Mouse (Mus musculus): ENCODE data around the gene Phactr2. TPM values are rescaled to one million over a fixed set of nuclear protein-coding genes. Genes with fewer than 3 reads are reported as not detected.

Phactr2 gene
- total RNA-seq, 2 experiments from 2014 or later = 21.3 to 25.7 TPM

- intact Hi-C loops (cut with DNase I; ENCODE audit: low total_unique reads) = no loop called here
- DNase-seq = no peak
These were observed 173.6 kb downstream of the Phactr2 start for GRCm38 (mm10) chr10:13300601-13301000.

GRCm38 (mm10) chr10:13300196-13300595 is 174.0 kb downstream of the Phactr2 start:
- intact Hi-C loops (cut with DNase I; ENCODE audit: low total_unique reads) = no loop called here
- DNase-seq = no peak

GRCm38 (mm10) chr10:13294886-13295285 is 179.3 kb downstream of the Phactr2 start:
- intact Hi-C loops (cut with DNase I; ENCODE audit: low total_unique reads) = no loop called here
- DNase-seq = no peak

- no peak for DNase-seq
- intact Hi-C loops (cut with DNase I; ENCODE audit: low total_unique reads) = no loop called here
These were observed 182.2 kb downstream of the Phactr2 start for GRCm38 (mm10) chr10:13292026-13292425.

- no peak for DNase-seq
- intact Hi-C loops (cut with DNase I; ENCODE audit: low total_unique reads) = no loop called here
These were observed 184.8 kb downstream of the Phactr2 start for GRCm38 (mm10) chr10:13289252-13289961.

DNA sequence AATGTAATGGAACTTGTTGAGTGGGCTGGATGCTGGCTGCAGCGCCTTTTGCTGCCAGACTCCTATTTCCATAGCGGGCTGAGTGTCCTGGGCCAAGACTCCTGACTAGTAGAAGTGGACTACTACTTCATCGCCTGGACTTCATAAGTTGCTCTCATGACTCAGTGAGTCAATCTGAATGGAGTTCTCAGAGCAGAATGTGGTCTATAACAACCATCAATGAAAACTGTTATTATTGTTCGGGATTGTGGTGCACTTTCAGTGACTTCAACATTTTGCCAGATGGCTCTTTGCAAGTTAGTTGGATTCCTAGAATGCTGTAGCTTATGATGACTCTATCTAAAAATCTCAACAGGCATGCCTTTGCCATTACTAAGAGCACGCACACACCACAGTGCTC is 185.9 kb downstream of the Phactr2 start:
- intact Hi-C loops (cut with DNase I; ENCODE audit: low total_unique reads) = no loop called here
- no peak for DNase-seq

DNA sequence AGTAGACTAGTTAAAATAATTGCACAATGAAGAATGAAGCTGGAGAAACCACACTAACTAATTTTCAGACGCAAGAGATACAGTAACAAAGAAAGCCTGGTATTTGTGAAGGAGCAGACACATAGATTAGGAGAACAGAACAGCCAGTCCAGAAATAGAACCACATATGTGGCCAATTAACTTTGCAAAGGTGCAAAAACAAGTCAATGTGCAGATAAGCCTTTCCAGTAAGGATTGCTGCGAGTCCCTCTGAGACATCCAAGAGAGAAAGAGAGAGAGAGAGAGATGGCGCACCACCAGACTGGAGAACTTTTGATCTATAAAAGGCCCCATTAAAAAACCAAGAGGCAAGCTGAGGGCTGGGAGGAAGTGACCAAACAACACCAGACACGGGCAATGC is 190.8 kb downstream of the Phactr2 start:
- no peak for DNase-seq
- intact Hi-C loops (cut with DNase I; ENCODE audit: low total_unique reads) = no loop called here

DNA sequence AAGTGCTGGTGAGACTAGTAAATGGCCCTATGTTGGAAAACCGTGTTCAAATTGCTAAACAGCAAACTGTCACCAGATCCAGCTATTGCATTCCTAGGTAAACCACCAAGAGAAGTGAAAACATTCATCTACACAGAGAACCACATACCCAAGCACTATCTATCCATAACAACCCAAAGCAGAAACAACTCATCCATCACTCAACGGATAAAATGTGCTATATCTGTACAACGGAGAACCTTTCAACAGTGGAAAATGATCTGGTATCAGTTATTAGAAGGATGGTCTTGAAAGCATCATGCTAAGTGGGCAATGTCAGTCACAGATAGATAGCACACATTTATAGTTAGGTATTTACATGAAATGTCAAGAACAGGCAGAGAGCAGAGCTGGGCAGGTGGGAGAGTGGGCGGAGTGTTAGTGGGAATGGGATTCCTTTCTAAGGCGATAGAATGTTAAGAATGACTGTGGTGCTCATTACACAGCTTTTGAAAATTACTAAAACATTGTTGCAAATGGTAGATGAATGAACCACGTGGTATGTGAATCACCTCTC is 193.8 kb downstream of the Phactr2 start:
- DNase-seq = no peak
- intact Hi-C loops (cut with DNase I; ENCODE audit: low total_unique reads) = no loop called here

- intact Hi-C loops (cut with DNase I; ENCODE audit: low total_unique reads) = no loop called here
These were observed 197.9 kb downstream of the Phactr2 start for GRCm38 (mm10) chr10:13276298-13276697.

DNA sequence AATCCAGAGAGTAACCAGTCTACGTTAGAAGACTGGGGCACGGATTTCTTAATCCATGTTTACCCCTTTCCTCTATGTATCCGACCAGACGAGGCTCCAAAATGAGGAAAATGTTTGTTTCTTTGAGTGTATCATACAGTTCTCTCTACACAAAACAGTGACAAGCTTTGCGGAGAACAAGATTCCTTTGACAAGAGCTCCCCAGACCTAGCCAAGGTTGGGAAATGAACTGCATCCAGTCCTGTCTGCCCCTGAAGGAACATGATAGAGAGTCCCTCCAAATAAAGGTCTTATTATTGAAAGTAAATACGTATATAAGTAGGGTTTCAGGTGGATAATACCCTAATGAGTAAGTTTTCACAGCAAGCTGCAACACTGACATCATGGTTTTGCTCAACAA is 199.1 kb downstream of the Phactr2 start:
- DNase-seq = no peak
- intact Hi-C loops (cut with DNase I; ENCODE audit: low total_unique reads) = no loop called here

More at GRCm38 (mm10) chr10:13276298-13276697, 197.9 kb downstream of the Phactr2 start:
- DNase-seq = no peak

DNA sequence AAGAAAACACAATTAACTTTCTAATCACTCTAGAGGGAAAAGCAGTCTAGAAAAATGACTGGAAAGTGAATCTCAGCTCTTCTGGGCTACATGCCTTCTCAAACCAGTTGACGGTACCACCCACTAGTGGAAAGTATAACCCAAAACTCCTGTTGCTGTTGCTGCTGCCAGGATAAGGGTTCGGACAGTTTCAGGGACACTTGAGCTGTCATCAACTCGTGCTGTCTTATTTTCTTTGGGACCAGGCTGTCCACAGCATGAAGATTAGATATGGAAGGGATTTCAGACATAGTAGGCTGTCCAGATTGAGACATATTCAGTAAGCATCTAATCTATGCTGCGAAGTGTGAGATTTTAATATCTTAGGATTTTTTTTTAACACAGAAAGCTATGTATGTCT is 199.5 kb downstream of the Phactr2 start:
- intact Hi-C loops (cut with DNase I; ENCODE audit: low total_unique reads) = no loop called here
- DNase-seq = no peak

GRCm38 (mm10) chr10:13273756-13274155 is 200.5 kb downstream of the Phactr2 start:
- intact Hi-C loops (cut with DNase I; ENCODE audit: low total_unique reads) = no loop called here
- DNase-seq = no peak

DNA sequence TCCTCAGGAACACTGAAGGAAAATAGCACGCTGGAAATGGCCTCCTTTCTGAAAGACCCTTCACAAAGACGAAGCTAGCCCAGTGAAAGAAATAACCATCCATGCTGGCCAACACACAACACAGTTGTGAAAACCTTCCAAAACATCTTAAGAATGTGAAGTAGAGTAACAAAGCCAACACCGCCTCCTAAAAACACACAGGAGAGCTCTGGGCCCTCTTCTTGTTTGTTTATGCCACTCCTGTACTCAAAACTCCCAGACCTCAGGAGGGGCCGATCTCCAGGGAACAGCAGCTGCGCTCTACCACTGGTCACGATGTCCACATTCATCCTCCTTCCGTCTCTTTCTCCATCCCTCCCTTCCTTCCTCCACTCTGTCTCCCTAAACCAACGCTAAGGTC is 202.5 kb downstream of the Phactr2 start:
- intact Hi-C loops (cut with DNase I; ENCODE audit: low total_unique reads) = no loop called here
- DNase-seq = no peak

GRCm38 (mm10) chr10:13271099-13271498 is 203.1 kb downstream of the Phactr2 start:
- no peak for DNase-seq
- intact Hi-C loops (cut with DNase I; ENCODE audit: low total_unique reads) = no loop called here

GRCm38 (mm10) chr10:13270270-13270669 is 203.9 kb downstream of the Phactr2 start:
- intact Hi-C loops (cut with DNase I; ENCODE audit: low total_unique reads) = no loop called here
- DNase-seq = no peak

DNA sequence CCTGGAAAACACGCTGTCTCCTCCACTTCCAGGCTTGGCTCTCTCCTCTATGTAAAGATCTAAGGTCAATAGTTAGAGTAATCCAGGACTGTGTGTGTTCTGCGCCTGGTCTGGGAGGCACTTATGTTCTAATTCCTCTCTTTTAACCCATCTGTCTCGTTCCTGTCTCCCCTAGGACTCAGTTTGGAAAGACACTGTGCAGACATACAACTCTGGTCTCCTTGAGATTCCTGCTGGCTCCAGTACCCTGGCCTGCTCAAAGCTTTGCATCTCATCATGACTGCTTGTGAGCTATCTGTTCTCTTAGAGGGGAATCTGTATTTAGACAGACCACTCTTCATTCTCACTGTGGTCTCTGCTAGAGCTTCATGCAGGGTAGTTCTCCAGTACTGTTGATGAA is 215.0 kb downstream of the Phactr2 start:
- intact Hi-C loops (cut with DNase I; ENCODE audit: low total_unique reads) = no loop called here
- DNase-seq = no peak

DNA sequence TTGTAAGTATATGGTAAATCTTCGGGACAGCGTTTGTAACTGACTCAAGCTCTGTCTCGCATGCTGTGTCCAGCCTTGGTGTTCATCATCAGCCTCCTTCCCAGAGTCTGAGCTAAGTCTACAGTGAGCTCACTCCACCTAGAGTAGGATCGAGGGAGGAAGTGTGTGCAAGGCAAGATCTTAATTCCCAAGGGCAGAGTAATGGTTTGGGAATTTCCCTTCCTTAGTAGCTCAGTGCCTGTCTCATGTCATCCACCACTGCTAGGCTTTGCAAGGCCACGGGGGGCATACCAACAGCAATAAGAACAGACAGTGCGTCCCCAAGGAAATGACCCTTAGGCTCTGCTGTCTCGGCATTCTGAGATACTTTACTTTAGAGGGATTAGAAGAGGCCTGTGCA is 218.0 kb downstream of the Phactr2 start:
- intact Hi-C loops (cut with DNase I; ENCODE audit: low total_unique reads) = no loop called here

DNA sequence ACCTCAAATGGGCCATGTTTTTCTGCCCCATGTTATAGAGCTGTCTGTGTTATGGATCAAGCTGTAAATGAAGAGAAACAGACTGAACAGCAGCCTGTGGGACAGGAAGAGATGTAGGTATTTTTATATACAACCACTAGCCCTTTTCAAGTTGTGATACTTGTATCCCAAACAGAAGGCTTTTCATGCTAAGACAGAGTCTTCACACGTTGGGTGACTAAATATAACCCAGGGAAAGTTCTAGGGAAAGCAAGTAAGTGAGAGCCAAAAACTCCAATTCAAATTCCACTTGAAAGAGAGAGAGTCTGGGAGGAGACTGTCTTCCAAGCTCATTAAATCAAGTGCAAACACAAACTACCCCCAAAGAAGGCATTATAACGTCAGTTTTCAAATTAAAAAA is 223.9 kb downstream of the Phactr2 start:
- DNase-seq = no peak
- intact Hi-C loops (cut with DNase I; ENCODE audit: low total_unique reads) = no loop called here

More for the DNA sequence above, 218.0 kb downstream of the Phactr2 start:
- DNase-seq = no peak

GRCm38 (mm10) chr10:13249126-13249525 is 225.1 kb downstream of the Phactr2 start:
- DNase-seq = no peak
- intact Hi-C loops (cut with DNase I; ENCODE audit: low total_unique reads) = no loop called here

DNA sequence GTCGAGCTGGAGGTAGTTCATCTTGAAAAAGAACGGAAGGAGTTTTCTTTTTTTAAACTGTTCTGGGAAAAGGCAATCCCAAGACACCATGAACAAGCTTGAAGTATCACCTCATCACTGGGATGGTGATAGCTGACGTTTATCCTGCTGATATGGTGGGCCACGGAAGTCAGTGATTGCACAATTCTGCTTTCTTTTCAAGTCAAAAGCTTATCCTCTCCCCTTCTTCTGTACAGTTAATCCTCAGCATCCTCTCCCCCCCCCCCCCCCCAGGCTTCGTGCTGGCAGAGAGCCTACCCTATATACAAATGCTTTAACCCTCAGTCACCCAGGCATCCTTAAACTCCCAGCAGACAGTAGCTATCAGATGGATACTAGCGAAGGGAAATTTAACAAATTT is 228.5 kb downstream of the Phactr2 start:
- intact Hi-C loops (cut with DNase I; ENCODE audit: low total_unique reads) = no loop called here

GRCm38 (mm10) chr10:13244192-13244591 is 230.0 kb downstream of the Phactr2 start:
- intact Hi-C loops (cut with DNase I; ENCODE audit: low total_unique reads) = no loop called here
- DNase-seq = no peak

More for the DNA sequence above, 228.5 kb downstream of the Phactr2 start:
- no peak for DNase-seq
